Mouse (Mus musculus) heart, adult 18-20 months (tissue): ENCODE measurements around the gene Atrn. TPM values are rescaled to one million over a fixed set of nuclear protein-coding genes. Genes with fewer than 3 reads are reported as not detected.

Experiments used
- microRNA-seq, 2 experiments: library from miRNA; unstranded; fragments of <30 nt; microRNA quantifications; one replicate each; pipeline ENCODE4 v1.2.0; 2022
- total RNA-seq, 2 experiments: library from RNA; stranded (reverse); gene quantifications; 2 replicates each; pipeline ENCODE4 v1.2.3; 2021

The Atrn gene
- total RNA-seq, 2 experiments from 2014 or later, result 22.3 to 24.5 TPM

Small RNA genes lying within 50 kb of the gene (microRNA-seq; reads per million reads assigned to microRNA genes)
- gene Mir6973b, result 0 to 0.27 reads per million in 2 experiments

Other genes with a start within 250 kb of the Atrn start
- 10 to 100 TPM; 85.2 to 97.5 TPM for gene Ddrgk1, start 241.8 kb upstream of the Atrn start, total RNA-seq
- 10 to 100 TPM; 14.6 to 17.7 TPM for gene Itpa, start 238.9 kb upstream of the Atrn start, total RNA-seq
- gene Slc4a11, start 209.0 kb upstream of the Atrn start, total RNA-seq, result under 1 TPM; 0.20 to 0.36 TPM
- 10 to 100 TPM; 47.4 to 50.7 TPM for gene 4930402H24Rik, start 89 bp upstream of the Atrn start, total RNA-seq
- gene Gfra4, start 136.6 kb downstream of the Atrn start, total RNA-seq, result 10 to 100 TPM in 1 of 2 experiments, 1 to 10 TPM in 1; 6.2 to 10.2 TPM
- gene Adam33, start 157.3 kb downstream of the Atrn start, total RNA-seq, result 1 to 10 TPM; 1.3 to 1.9 TPM
- 1 to 10 TPM; 1.9 to 6.5 TPM for gene Siglec1, start 180.3 kb downstream of the Atrn start, total RNA-seq
- 10 to 100 TPM; 30.6 to 30.7 TPM for gene Hspa12b, start 220.8 kb downstream of the Atrn start, total RNA-seq
- not detected for gene Gm11037, start 227.0 kb downstream of the Atrn start, total RNA-seq